Mouse (Mus musculus): ENCODE data around the gene A730009L09Rik.

- no peak for TF ChIP-seq POLR2A (IDR thresholded peaks at IDR 0.05; ENCODE audit: insufficient read length, low read depth)
- no peak for TF ChIP-seq E2F4 (IDR thresholded peaks at IDR 0.05; ENCODE audit: insufficient read depth)
- no peak for TF ChIP-seq POLR2AphosphoS2 (IDR thresholded peaks at IDR 0.05; ENCODE audit: insufficient read length, low read depth)
- TF ChIP-seq USF1 (IDR thresholded peaks at IDR 0.05; ENCODE audit: low read depth), result no peak
- no peak for TF ChIP-seq MYOG (IDR thresholded peaks at IDR 0.05; ENCODE audit: control insufficient read depth in 1 of 3, insufficient read depth in 1 of 3, insufficient read length in 2 of 3, low read depth in 2 of 3)
- no peak for TF ChIP-seq MAX (IDR thresholded peaks at IDR 0.05; ENCODE audit: low read depth)
- TF ChIP-seq REST (IDR thresholded peaks at IDR 0.05; ENCODE audit: insufficient read depth, insufficient read length), result no peak
- no peak for TF ChIP-seq TCF12 (IDR thresholded peaks at IDR 0.05; ENCODE audit: insufficient read depth, poor library complexity, severe bottlenecking)
- no peak for TF ChIP-seq MYOD1 (IDR thresholded peaks at IDR 0.05; ENCODE audit: control insufficient read depth in 1 of 3, insufficient read length in 2 of 3, low read depth in 2 of 3)
- no peak for TF ChIP-seq CEBPB (IDR thresholded peaks at IDR 0.05; ENCODE audit: insufficient read depth, poor library complexity, severe bottlenecking)
These were observed 44.8 kb downstream of the A730009L09Rik start for GRCm38 (mm10) chr16:84559569-84560278.
